Mouse (Mus musculus): ENCODE data around the gene Tas2r119.

Tas2r119 gene

GRCm38 (mm10) chr15:32226381-32226780 is 49.3 kb downstream of the Tas2r119 start:
- no peak for DNase-seq (ENCODE audit: low read depth)

GRCm38 (mm10) chr15:32226888-32227395 is 49.9 kb downstream of the Tas2r119 start:
- no peak for DNase-seq (ENCODE audit: low read depth)

All from NIH3T3 (cell line).